Mouse (Mus musculus): ENCODE measurements around the gene Lsm14b.
A peak's percentile ranks its signal among the peaks of the same experiment; 100 is the strongest.

- TF ChIP-seq CTCF (IDR thresholded peaks at IDR 0.05; ENCODE audit: insufficient read depth, low read length), result no peak
- peak; percentile 61; the same call in 1 of the 2 replicates for TF ChIP-seq POLR2A (IDR thresholded peaks at IDR 0.05; ENCODE audit: borderline replicate concordance, extremely low read depth, low read depth, low read length)
Measured at GRCm38 (mm10) chr2:180024401-180025098, at the start of gene Lsm14b.

All from lung, adult 2 months (tissue).